Mouse (Mus musculus): ENCODE measurements around the gene Pgbd5. TPM values are rescaled to one million over a fixed set of nuclear protein-coding genes. Genes with fewer than 3 reads are reported as not detected.

Gene Pgbd5
- polyA plus RNA-seq (2015; fragmentation: Nextera tagmentation; extraction: Ambion mirVana): 0.15 TPM in 2 replicates

GRCm38 (mm10) chr8:124439558-124439957, at the start of gene Pgbd5:
Gene Pgbd5, minus strand, starts transcription at chr8:124439658.
- Histone ChIP-seq H3K36me3 (replicated peaks) (no peaks in the 10 kb centered on the region), H3K4me1 (replicated peaks) (no peaks in the 10 kb centered on the region), H3K27me3 (peaks cover 19% of the 10 kb centered on the region), H3K9ac (no peak within 1 kb of the TSS), H3K27ac (replicated peaks) (no peak within 1 kb of the TSS), H3K9me3 (replicated peaks) (no peaks in the 10 kb centered on the region), H3K4me3 (replicated peaks) (no peak within 1 kb of the TSS), H3K4me2 (no peak within 1 kb of the TSS)
- no peak for ATAC-seq (ENCODE audit: insufficient read depth)
- WGBS (ENCODE audit: insufficient replicate concordance): 64% methylated on average over 6 of the region's 6 CpGs

GRCm38 (mm10) chr8:124483356-124484115, 44.1 kb upstream of the Pgbd5 start:
- H3K27me3 ChIP-seq: no peaks in the 10 kb centered on the region
- no peaks in the 10 kb centered on the region for H3K4me1 ChIP-seq (replicated peaks)
- H3K4me3 ChIP-seq (replicated peaks): no peak overlapping the region
- H3K36me3 ChIP-seq (replicated peaks): no peaks in the 10 kb centered on the region
- no peak overlapping the region for H3K9ac ChIP-seq
- no peak overlapping the region for H3K4me2 ChIP-seq
- whole genome bisulfite sequencing (ENCODE audit: insufficient replicate concordance): 56% methylated on average over 7 of the region's 7 CpGs
- no peaks in the 10 kb centered on the region for H3K9me3 ChIP-seq (replicated peaks)
- ATAC-seq (ENCODE audit: insufficient read depth): no peak
- no peak overlapping the region for H3K27ac ChIP-seq (replicated peaks)

- Histone ChIP-seq H3K4me1 (replicated peaks) (no peaks in the 10 kb centered on the region), H3K4me3 (replicated peaks) (no peak overlapping the region), H3K27me3 (no peaks in the 10 kb centered on the region), H3K36me3 (replicated peaks) (no peaks in the 10 kb centered on the region), H3K9me3 (replicated peaks) (no peaks in the 10 kb centered on the region), H3K4me2 (no peak overlapping the region), H3K9ac (no peak overlapping the region), H3K27ac (replicated peaks) (no peak overlapping the region)
- WGBS (ENCODE audit: insufficient replicate concordance): 75% methylated on average over 2 of the region's 2 CpGs
- no peak for ATAC-seq (ENCODE audit: insufficient read depth)
Measured at GRCm38 (mm10) chr8:124482790-124483189, 43.3 kb upstream of the Pgbd5 start.

GRCm38 (mm10) chr8:124480321-124480720, 40.9 kb upstream of the Pgbd5 start:
- 71% methylated on average over 8 of the region's 8 CpGs for WGBS (ENCODE audit: insufficient replicate concordance)
- Histone ChIP-seq H3K27me3 (no peaks in the 10 kb centered on the region), H3K36me3 (replicated peaks) (no peaks in the 10 kb centered on the region), H3K4me3 (replicated peaks) (no peak overlapping the region), H3K4me2 (no peak overlapping the region), H3K9ac (no peak overlapping the region), H3K9me3 (replicated peaks) (no peaks in the 10 kb centered on the region), H3K27ac (replicated peaks) (no peak overlapping the region), H3K4me1 (replicated peaks) (no peaks in the 10 kb centered on the region)
- no peak for ATAC-seq (ENCODE audit: insufficient read depth)

GRCm38 (mm10) chr8:124479251-124479650, 39.8 kb upstream of the Pgbd5 start:
- Histone ChIP-seq H3K4me3 (replicated peaks) (no peak overlapping the region), H3K9me3 (replicated peaks) (no peaks in the 10 kb centered on the region), H3K4me2 (no peak overlapping the region), H3K27ac (replicated peaks) (no peak overlapping the region), H3K36me3 (replicated peaks) (no peaks in the 10 kb centered on the region), H3K27me3 (no peaks in the 10 kb centered on the region), H3K9ac (no peak overlapping the region), H3K4me1 (replicated peaks) (no peaks in the 10 kb centered on the region)
- 60% methylated on average over 3 of the region's 3 CpGs for WGBS (ENCODE audit: insufficient replicate concordance)
- ATAC-seq (ENCODE audit: insufficient read depth): no peak

- H3K27ac ChIP-seq (replicated peaks): no peak overlapping the region
- 70% methylated on average over 9 of the region's 9 CpGs for WGBS (ENCODE audit: insufficient replicate concordance)
- H3K9me3 ChIP-seq (replicated peaks): no peaks in the 10 kb centered on the region
- no peak overlapping the region for H3K4me3 ChIP-seq (replicated peaks)
- H3K27me3 ChIP-seq: no peaks in the 10 kb centered on the region
- no peak overlapping the region for H3K4me2 ChIP-seq
- H3K9ac ChIP-seq: no peak overlapping the region
- no peak for ATAC-seq (ENCODE audit: insufficient read depth)
- H3K36me3 ChIP-seq (replicated peaks): no peaks in the 10 kb centered on the region
- no peaks in the 10 kb centered on the region for H3K4me1 ChIP-seq (replicated peaks)
Measured at GRCm38 (mm10) chr8:124476701-124477100, 37.2 kb upstream of the Pgbd5 start.

GRCm38 (mm10) chr8:124475690-124476089, 36.2 kb upstream of the Pgbd5 start:
- H3K9ac ChIP-seq: no peak overlapping the region
- H3K4me3 ChIP-seq (replicated peaks): no peak overlapping the region
- H3K36me3 ChIP-seq (replicated peaks): no peaks in the 10 kb centered on the region
- no peak overlapping the region for H3K4me2 ChIP-seq
- no peaks in the 10 kb centered on the region for H3K27me3 ChIP-seq
- H3K9me3 ChIP-seq (replicated peaks): no peaks in the 10 kb centered on the region
- WGBS (ENCODE audit: insufficient replicate concordance): 56% methylated on average over 5 of the region's 5 CpGs
- no peak overlapping the region for H3K27ac ChIP-seq (replicated peaks)
- H3K4me1 ChIP-seq (replicated peaks): no peaks in the 10 kb centered on the region
- ATAC-seq (ENCODE audit: insufficient read depth): no peak

GRCm38 (mm10) chr8:124464641-124465040, 25.2 kb upstream of the Pgbd5 start:
- Histone ChIP-seq H3K27ac (replicated peaks) (no peak overlapping the region), H3K27me3 (no peaks in the 10 kb centered on the region), H3K4me1 (replicated peaks) (no peaks in the 10 kb centered on the region), H3K36me3 (replicated peaks) (no peaks in the 10 kb centered on the region), H3K4me3 (replicated peaks) (no peak overlapping the region), H3K9ac (no peak overlapping the region), H3K4me2 (no peak overlapping the region), H3K9me3 (replicated peaks) (no peaks in the 10 kb centered on the region)
- no peak for ATAC-seq (ENCODE audit: insufficient read depth)
- 52% methylated on average over 2 of the region's 2 CpGs for WGBS (ENCODE audit: insufficient replicate concordance)

GRCm38 (mm10) chr8:124463111-124463510, 23.7 kb upstream of the Pgbd5 start:
- H3K9me3 ChIP-seq (replicated peaks): no peaks in the 10 kb centered on the region
- no peaks in the 10 kb centered on the region for H3K4me1 ChIP-seq (replicated peaks)
- no peak overlapping the region for H3K4me3 ChIP-seq (replicated peaks)
- no peaks in the 10 kb centered on the region for H3K27me3 ChIP-seq
- no peaks in the 10 kb centered on the region for H3K36me3 ChIP-seq (replicated peaks)
- no peak for ATAC-seq (ENCODE audit: insufficient read depth)
- no peak overlapping the region for H3K27ac ChIP-seq (replicated peaks)
- WGBS (ENCODE audit: insufficient replicate concordance): 29% methylated on average over 4 of the region's 4 CpGs
- H3K4me2 ChIP-seq: no peak overlapping the region
- H3K9ac ChIP-seq: no peak overlapping the region

GRCm38 (mm10) chr8:124462192-124462591, 22.7 kb upstream of the Pgbd5 start:
- no peak overlapping the region for H3K4me2 ChIP-seq
- 66% methylated on average over 9 of the region's 9 CpGs for WGBS (ENCODE audit: insufficient replicate concordance)
- no peaks in the 10 kb centered on the region for H3K4me1 ChIP-seq (replicated peaks)
- no peak overlapping the region for H3K4me3 ChIP-seq (replicated peaks)
- H3K36me3 ChIP-seq (replicated peaks): no peaks in the 10 kb centered on the region
- no peaks in the 10 kb centered on the region for H3K9me3 ChIP-seq (replicated peaks)
- H3K27me3 ChIP-seq: no peaks in the 10 kb centered on the region
- H3K9ac ChIP-seq: no peak overlapping the region
- H3K27ac ChIP-seq (replicated peaks): no peak overlapping the region
- no peak for ATAC-seq (ENCODE audit: insufficient read depth)

GRCm38 (mm10) chr8:124461103-124461502, 21.6 kb upstream of the Pgbd5 start:
- H3K36me3 ChIP-seq (replicated peaks): no peaks in the 10 kb centered on the region
- no peak overlapping the region for H3K27ac ChIP-seq (replicated peaks)
- H3K4me2 ChIP-seq: no peak overlapping the region
- no peaks in the 10 kb centered on the region for H3K4me1 ChIP-seq (replicated peaks)
- WGBS (ENCODE audit: insufficient replicate concordance): 69% methylated on average over 10 of the region's 10 CpGs
- H3K4me3 ChIP-seq (replicated peaks): no peak overlapping the region
- no peaks in the 10 kb centered on the region for H3K9me3 ChIP-seq (replicated peaks)
- no peak for ATAC-seq (ENCODE audit: insufficient read depth)
- no peak overlapping the region for H3K9ac ChIP-seq
- H3K27me3 ChIP-seq: no peaks in the 10 kb centered on the region

- no peaks in the 10 kb centered on the region for H3K36me3 ChIP-seq (replicated peaks)
- no peak overlapping the region for H3K9ac ChIP-seq
- H3K4me3 ChIP-seq (replicated peaks): no peak overlapping the region
- H3K27me3 ChIP-seq: no peaks in the 10 kb centered on the region
- no peak overlapping the region for H3K4me2 ChIP-seq
- no peak for ATAC-seq (ENCODE audit: insufficient read depth)
- 46% methylated on average over 4 of the region's 4 CpGs for WGBS (ENCODE audit: insufficient replicate concordance)
- no peaks in the 10 kb centered on the region for H3K4me1 ChIP-seq (replicated peaks)
- H3K27ac ChIP-seq (replicated peaks): no peak overlapping the region
- H3K9me3 ChIP-seq (replicated peaks): no peaks in the 10 kb centered on the region
Measured at GRCm38 (mm10) chr8:124460660-124461059, 21.2 kb upstream of the Pgbd5 start.
